Mouse (Mus musculus): ENCODE measurements around the gene Tbpl1.

- TF ChIP-seq CTCF (conservative IDR thresholded peaks at IDR 0.05; ENCODE audit: insufficient read depth, insufficient read length, low read depth, low read length) = no peak
- no peak for TF ChIP-seq POLR2A (IDR thresholded peaks at IDR 0.05; ENCODE audit: low read depth, low read length)
Measured at GRCm38 (mm10) chr10:22751175-22751682, 19.5 kb upstream of the Tbpl1 start.
